29 mouse cellular contexts compared by ENCODE assay signal in genomic region chr6:25255762-25256161, GRCm38 (mm10).
A peak's percentile ranks its signal among the peaks of the same experiment; 100 is the strongest.
DNase-seq lines count a peak whose midpoint lies in the region; ATAC-seq and TF ChIP-seq lines count a peak whose summit lies in the region.
"Had no signal": no experiment of that assay in that cellular context is flagged by ENCODE, and none has a peak within 500 bp of the region (broad histone marks: within the 10 kb centered on the region; RNA-seq: fewer than 3 reads in every experiment).

No protein-coding gene starts in this region.

- no peak overlapping the region for H3K4me3 ChIP-seq in forebrain, embryonic 14.5 days (ENCODE audit: low read depth, low read length)
- H3K4me3 ChIP-seq in forebrain, embryonic 12.5 days (replicated peaks), result no peak overlapping the region
- H3K4me3 ChIP-seq in hindbrain, postnatal 0 days (ENCODE audit: low read length), result no peak overlapping the region
- no peak overlapping the region for H3K4me3 ChIP-seq in hindbrain, embryonic 12.5 days
- H3K4me3 ChIP-seq: embryonic facial prominence, embryonic 13.5 days; gastrocnemius, adult 2 months; hindbrain, embryonic 13.5 days; kidney, embryonic 15.5 days; midbrain, embryonic 13.5 days; stomach, embryonic 15.5 days had no signal

- no peak overlapping the region for H3K4me2 ChIP-seq in forebrain, embryonic 14.5 days (ENCODE audit: low read length)
- H3K4me2 ChIP-seq in forebrain, embryonic 12.5 days, result no peak overlapping the region
- no peak overlapping the region for H3K4me2 ChIP-seq in hindbrain, postnatal 0 days (ENCODE audit: low read depth, low read length)
- no peak overlapping the region for H3K4me2 ChIP-seq in hindbrain, embryonic 12.5 days (replicated peaks)
- H3K4me2 ChIP-seq: embryonic facial prominence, embryonic 13.5 days; heart, embryonic 11.5 days; hindbrain, embryonic 13.5 days; kidney, embryonic 15.5 days; midbrain, embryonic 13.5 days; stomach, embryonic 15.5 days had no signal

- intact Hi-C loops in left cerebral cortex, postnatal 25 days (cut with DNase I), result no loop called here

- no peak overlapping the region for H3K27ac ChIP-seq in forebrain, embryonic 14.5 days (ENCODE audit: low read depth, low read length)
- H3K27ac ChIP-seq in forebrain, embryonic 12.5 days, result no peak overlapping the region
- no peak overlapping the region for H3K27ac ChIP-seq in hindbrain, postnatal 0 days
- no peak overlapping the region for H3K27ac ChIP-seq in hindbrain, embryonic 12.5 days
- H3K27ac ChIP-seq: embryonic facial prominence, embryonic 13.5 days; gastrocnemius, adult 2 months; hindbrain, embryonic 13.5 days; kidney, embryonic 15.5 days; liver, embryonic 14.5 days; macrophage; midbrain, embryonic 13.5 days; stomach, embryonic 15.5 days had no signal

- 0 out of 2 replicates have a peak, but pooled peaks have one; percentile 46 for ATAC-seq in forebrain, embryonic 14.5 days
- ATAC-seq in forebrain, embryonic 12.5 days (ENCODE audit: low FRiP score), result no peak
- ATAC-seq in hindbrain, postnatal 0 days, result peak; percentile 18; the same call in 1 of the 2 replicates
- no peak for ATAC-seq in hindbrain, embryonic 12.5 days (ENCODE audit: low FRiP score)
- ATAC-seq: CD4-positive, CD25-positive, alpha-beta regulatory T cell, adult 4 months; midbrain, embryonic 13.5 days had no signal

- WGBS in forebrain, embryonic 14.5 days, result 69% methylated on average over 2 of the region's 2 CpGs
- 89% methylated on average over 2 of the region's 2 CpGs for WGBS in forebrain, embryonic 12.5 days
- WGBS in hindbrain, postnatal 0 days, result 60% methylated on average over 2 of the region's 2 CpGs
- WGBS in hindbrain, embryonic 12.5 days, result 87% methylated on average over 2 of the region's 2 CpGs

- H3K27me3 ChIP-seq in forebrain, embryonic 14.5 days (replicated peaks; ENCODE audit: control insufficient read depth, insufficient read depth, low read length), result no peaks in the 10 kb centered on the region
- no peaks in the 10 kb centered on the region for H3K27me3 ChIP-seq in forebrain, embryonic 12.5 days
- H3K27me3 ChIP-seq in hindbrain, postnatal 0 days (ENCODE audit: insufficient read depth, low read length), result no peaks in the 10 kb centered on the region
- H3K27me3 ChIP-seq in hindbrain, embryonic 12.5 days, result no peaks in the 10 kb centered on the region
- H3K27me3 ChIP-seq: embryonic facial prominence, embryonic 13.5 days; hindbrain, embryonic 13.5 days; kidney, embryonic 15.5 days; midbrain, embryonic 13.5 days; stomach, embryonic 15.5 days had no signal

- H3K4me1 ChIP-seq in forebrain, embryonic 14.5 days (ENCODE audit: control insufficient read depth, insufficient read depth, low read length), result no peaks in the 10 kb centered on the region
- no peaks in the 10 kb centered on the region for H3K4me1 ChIP-seq in forebrain, embryonic 12.5 days
- H3K4me1 ChIP-seq in hindbrain, postnatal 0 days (ENCODE audit: insufficient read depth, low read length), result no peaks in the 10 kb centered on the region
- no peaks in the 10 kb centered on the region for H3K4me1 ChIP-seq in hindbrain, embryonic 12.5 days
- H3K4me1 ChIP-seq: embryonic facial prominence, embryonic 13.5 days; hindbrain, embryonic 13.5 days; kidney, embryonic 15.5 days; midbrain, embryonic 13.5 days; stomach, embryonic 15.5 days had no signal

- H3K36me3 ChIP-seq in forebrain, embryonic 14.5 days (ENCODE audit: control insufficient read depth, insufficient read depth, low read length), result no peaks in the 10 kb centered on the region
- H3K36me3 ChIP-seq in forebrain, embryonic 12.5 days (replicated peaks), result no peaks in the 10 kb centered on the region
- H3K36me3 ChIP-seq in hindbrain, postnatal 0 days (ENCODE audit: insufficient read depth, low read length), result no peaks in the 10 kb centered on the region
- no peaks in the 10 kb centered on the region for H3K36me3 ChIP-seq in hindbrain, embryonic 12.5 days
- H3K36me3 ChIP-seq: embryonic facial prominence, embryonic 13.5 days; hindbrain, embryonic 13.5 days; kidney, embryonic 15.5 days; midbrain, embryonic 13.5 days; stomach, embryonic 15.5 days had no signal

- no peak for TF ChIP-seq CTCF in hindbrain, postnatal 0 days (IDR thresholded peaks at IDR 0.05; ENCODE audit: low read depth)

- H3K9me3 ChIP-seq in forebrain, embryonic 14.5 days (replicated peaks; ENCODE audit: control insufficient read depth, low read length), result no peaks in the 10 kb centered on the region
- no peaks in the 10 kb centered on the region for H3K9me3 ChIP-seq in forebrain, embryonic 12.5 days
- no peaks in the 10 kb centered on the region for H3K9me3 ChIP-seq in hindbrain, postnatal 0 days (ENCODE audit: low read length)
- H3K9me3 ChIP-seq in hindbrain, embryonic 12.5 days (replicated peaks), result no peaks in the 10 kb centered on the region
- H3K9me3 ChIP-seq: embryonic facial prominence, embryonic 13.5 days; hindbrain, embryonic 13.5 days; kidney, embryonic 15.5 days; midbrain, embryonic 13.5 days; stomach, embryonic 15.5 days had no signal

- H3K9ac ChIP-seq in forebrain, embryonic 14.5 days (ENCODE audit: low read length), result no peak overlapping the region
- H3K9ac ChIP-seq in forebrain, embryonic 12.5 days, result no peak overlapping the region
- no peak overlapping the region for H3K9ac ChIP-seq in hindbrain, postnatal 0 days (replicated peaks; ENCODE audit: low read length)
- H3K9ac ChIP-seq in hindbrain, embryonic 12.5 days, result no peak overlapping the region
- H3K9ac ChIP-seq: embryonic facial prominence, embryonic 13.5 days; hindbrain, embryonic 13.5 days; kidney, embryonic 15.5 days; liver, embryonic 14.5 days; midbrain, embryonic 13.5 days; stomach, embryonic 15.5 days had no signal

- peak; percentile 46 for DNase-seq in forebrain, embryonic 14.5 days (ENCODE audit: low spot score)
- peak; percentile 25 for DNase-seq in hindbrain, postnatal 0 days (ENCODE audit: low spot score)
- DNase-seq in left cerebral cortex, postnatal 25 days (ENCODE audit: low spot score in 2 of 2), result peak; percentile 11 to 49
- DNase-seq in left cerebral cortex, adult 18-20 months (ENCODE audit: low spot score in 2 of 2), result no peak
- peak; percentile 66 for DNase-seq in telencephalon, adult 2 months (ENCODE audit: low read depth, low spot score)
- DNase-seq: adrenal gland, postnatal 14 days; cerebellum, adult 9-10 months; gastrocnemius, adult 2 months; gastrocnemius, postnatal 36 days; heart, adult 18-20 months; heart, postnatal 36 days; kidney, adult 18-20 months; kidney, postnatal 25 days; liver; lung, adult 2 months; lung, postnatal 10 days; right cerebral cortex, postnatal 25 days; thymus, postnatal 14 days had no signal

Comparison
In these comparisons a context has a peak if more than half of its experiments do, and no peak if none do; other contexts are left out.
1. ATAC-seq: peak in forebrain, embryonic 14.5 days (single experiment) and hindbrain, postnatal 0 days (single experiment); none in forebrain, embryonic 12.5 days (single experiment) and hindbrain, embryonic 12.5 days (single experiment).
2. DNase-seq: peak in forebrain, embryonic 14.5 days (single experiment), hindbrain, postnatal 0 days (single experiment), left cerebral cortex, postnatal 25 days (2 of 2) and telencephalon, adult 2 months (single experiment); none in left cerebral cortex, adult 18-20 months (0 of 2).